Mouse (Mus musculus) ES-Bruce4 (cell line): ENCODE results near the gene Ap1m2.

Experiments used
- EP300 ChIP-seq: IDR thresholded peaks from 2 replicates; pipeline ENCODE4 v1.6.1; 2011; ENCODE audit warnings: low read depth, low read length; ENCODE audit not compliant: insufficient read depth
- POLR2A ChIP-seq: IDR thresholded peaks from one replicate; pipeline ENCODE4 v1.8.1; 2011; ENCODE audit warnings: low read length; ENCODE audit not compliant: insufficient read depth

GRCm38 (mm10) chr9:21334747-21335146 is 22.6 kb upstream of the Ap1m2 start:
- no peak for TF ChIP-seq EP300
- TF ChIP-seq POLR2A, result no peak
